Mouse (Mus musculus) mouse embryonic stem cell (cell line): ENCODE results near the gene Nat8f1.

ENCODE experiments used
- in situ Hi-C, 2 experiments: fragments of 300-500 bp; cut with MboI; formaldehyde crosslinking; loops; 1 replicate in 1 of 2; 3 replicates in 1 of 2; pipeline ENCODE4 v1.14.3; 2019 to 2020; ENCODE audit warnings: low sequenced_read_pairs in 2 of 2, low pct_unique_long_range_greater_than_20kb in 1 of 2, mixed read lengths in 1 of 2; ENCODE audit not compliant: unreplicated experiment in 1 of 2

The Nat8f1 gene

DNA sequence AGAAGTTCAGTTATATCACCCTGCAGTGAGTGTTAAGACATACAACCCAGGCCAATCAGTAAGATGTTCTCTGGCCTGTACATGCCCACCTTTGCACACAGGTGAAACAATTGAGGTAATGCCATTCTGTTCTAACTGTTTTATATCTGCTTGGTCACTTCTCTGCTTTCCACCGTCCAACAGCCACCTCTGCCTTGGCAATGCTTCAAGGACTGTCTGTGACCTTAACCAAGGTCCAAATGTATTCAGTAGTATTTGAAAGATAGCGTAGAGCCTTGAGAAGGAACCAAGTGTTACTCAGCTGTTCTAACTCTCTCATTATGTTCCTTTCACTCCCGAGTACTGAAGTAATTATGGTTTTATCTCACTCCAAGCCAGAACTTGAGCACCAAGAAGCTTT lies 52.9 kb downstream of the Nat8f1 start:
- in situ Hi-C loops, result no loop called here

DNA sequence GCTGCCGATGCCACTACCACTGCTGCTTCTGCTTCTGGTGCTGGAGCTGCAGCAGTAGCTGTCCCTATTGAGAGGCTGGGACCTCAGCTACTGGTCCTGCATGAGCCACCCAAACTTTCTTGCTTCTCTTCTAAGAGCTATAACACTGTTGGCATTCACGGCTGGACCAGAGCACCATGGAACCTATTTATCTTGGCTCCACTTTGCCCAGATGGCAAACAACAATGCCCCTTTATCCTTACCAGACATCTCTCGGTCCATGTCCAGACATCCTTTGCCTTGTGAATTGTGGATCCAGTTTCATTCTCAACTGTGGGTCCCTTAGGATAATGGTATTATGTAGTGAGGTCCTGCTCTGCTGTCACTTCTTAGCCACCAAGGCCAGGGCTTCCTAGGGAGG lies 54.2 kb downstream of the Nat8f1 start:
- in situ Hi-C loops, result no loop called here
